Mouse (Mus musculus): Measurements from ENCODE around the gene Actl6b. TPM values are rescaled to one million over a fixed set of nuclear protein-coding genes. Genes with fewer than 3 reads are reported as not detected.
A peak's percentile ranks its signal among the peaks of the same experiment; 100 is the strongest.

Actl6b gene
- polyA plus RNA-seq, 1 experiment from 2014 or later: 1.0 TPM

Small RNA genes within 50 kb of the gene (microRNA-seq; reads per million reads assigned to microRNA genes)
- 1.0 reads per million, percentile 13 among the genes with 10 or more reads in this experiment for gene Mir6418 (ENCODE audit: borderline number of aligned reads)

Other genes starting within 250 kb of the Actl6b start
- gene Srrt, start 245.8 kb upstream of the Actl6b start, polyA plus RNA-seq (2014; fragmentation: Nextera tagmentation; extraction: Ambion mirVana): 92.0 and 96.9 TPM in 2 replicates
- gene Trip6, start 239.1 kb upstream of the Actl6b start, polyA plus RNA-seq (2014; fragmentation: Nextera tagmentation; extraction: Ambion mirVana): 36.7 and 41.1 TPM in 2 replicates
- 5.1 and 5.6 TPM in 2 replicates for gene Slc12a9, start 219.9 kb upstream of the Actl6b start, polyA plus RNA-seq (2014; fragmentation: Nextera tagmentation; extraction: Ambion mirVana)
- 27.3 and 35.6 TPM in 2 replicates for gene Ephb4, start 203.4 kb upstream of the Actl6b start, polyA plus RNA-seq (2014; fragmentation: Nextera tagmentation; extraction: Ambion mirVana)
- 0.03 and 0.11 TPM in 2 replicates for gene Zan, start 76.5 kb upstream of the Actl6b start, polyA plus RNA-seq (2014; fragmentation: Nextera tagmentation; extraction: Ambion mirVana)
- gene Pop7, start 51.0 kb upstream of the Actl6b start, polyA plus RNA-seq (2014; fragmentation: Nextera tagmentation; extraction: Ambion mirVana): 46.5 and 50.0 TPM in 2 replicates
- 6.8 and 9.5 TPM in 2 replicates for gene Gigyf1, start 35.0 kb upstream of the Actl6b start, polyA plus RNA-seq (2014; fragmentation: Nextera tagmentation; extraction: Ambion mirVana)
- gene Epo, start 20.3 kb upstream of the Actl6b start, polyA plus RNA-seq (2014; fragmentation: Nextera tagmentation; extraction: Ambion mirVana): not detected in 2 replicates
- gene Gnb2, start 20.0 kb upstream of the Actl6b start, polyA plus RNA-seq (2014; fragmentation: Nextera tagmentation; extraction: Ambion mirVana): 307 and 318 TPM in 2 replicates
- gene Tfr2, start 16.3 kb downstream of the Actl6b start, polyA plus RNA-seq (2014; fragmentation: Nextera tagmentation; extraction: Ambion mirVana): 2.3 and 3.5 TPM in 2 replicates
- 13.9 and 16.0 TPM in 2 replicates for gene Mospd3, start 47.5 kb downstream of the Actl6b start, polyA plus RNA-seq (2014; fragmentation: Nextera tagmentation; extraction: Ambion mirVana)
- gene Pcolce, start 60.3 kb downstream of the Actl6b start, polyA plus RNA-seq (2014; fragmentation: Nextera tagmentation; extraction: Ambion mirVana): 120 and 134 TPM in 2 replicates
- not detected in 2 replicates for gene Fbxo24, start 75.5 kb downstream of the Actl6b start, polyA plus RNA-seq (2014; fragmentation: Nextera tagmentation; extraction: Ambion mirVana)
- gene Lrch4, start 75.6 kb downstream of the Actl6b start, polyA plus RNA-seq (2014; fragmentation: Nextera tagmentation; extraction: Ambion mirVana): 26.0 and 28.0 TPM in 2 replicates
- gene Gm20605, start 75.7 kb downstream of the Actl6b start, polyA plus RNA-seq (2014; fragmentation: Nextera tagmentation; extraction: Ambion mirVana): 5.9 and 6.5 TPM in 2 replicates
- gene Sap25, start 87.8 kb downstream of the Actl6b start, polyA plus RNA-seq (2014; fragmentation: Nextera tagmentation; extraction: Ambion mirVana): 3.9 and 5.6 TPM in 2 replicates
- 0.23 TPM in 2 replicates for gene Irs3, start 92.2 kb downstream of the Actl6b start, polyA plus RNA-seq (2014; fragmentation: Nextera tagmentation; extraction: Ambion mirVana)
- 19.9 TPM in 2 replicates for gene Agfg2, start 131.2 kb downstream of the Actl6b start, polyA plus RNA-seq (2014; fragmentation: Nextera tagmentation; extraction: Ambion mirVana)
- gene Nyap1, start 188.1 kb downstream of the Actl6b start, polyA plus RNA-seq (2014; fragmentation: Nextera tagmentation; extraction: Ambion mirVana): 0.47 and 1.0 TPM in 2 replicates
- gene Tsc22d4, start 192.2 kb downstream of the Actl6b start, polyA plus RNA-seq (2014; fragmentation: Nextera tagmentation; extraction: Ambion mirVana): 139 and 147 TPM in 2 replicates
- 29.9 and 35.3 TPM in 2 replicates for gene Ppp1r35, start 225.3 kb downstream of the Actl6b start, polyA plus RNA-seq (2014; fragmentation: Nextera tagmentation; extraction: Ambion mirVana)
- 7.4 and 9.2 TPM in 2 replicates for gene Mepce, start 234.1 kb downstream of the Actl6b start, polyA plus RNA-seq (2014; fragmentation: Nextera tagmentation; extraction: Ambion mirVana)
- gene Zcwpw1, start 234.3 kb downstream of the Actl6b start, polyA plus RNA-seq (2014; fragmentation: Nextera tagmentation; extraction: Ambion mirVana): 12.4 and 13.7 TPM in 2 replicates

Data from heart, embryonic 11.5 days (tissue).